Mouse (Mus musculus) right cerebral cortex, adult 18-20 months (tissue): ENCODE measurements around the gene Actl10.
A peak's percentile ranks its signal among the peaks of the same experiment; 100 is the strongest.

ENCODE experiments used
- DNase-seq: peaks from one replicate; pipeline ENCODE4 v3.0.0; 2022; ENCODE audit warnings: mixed read lengths

Actl10 gene

DNA sequence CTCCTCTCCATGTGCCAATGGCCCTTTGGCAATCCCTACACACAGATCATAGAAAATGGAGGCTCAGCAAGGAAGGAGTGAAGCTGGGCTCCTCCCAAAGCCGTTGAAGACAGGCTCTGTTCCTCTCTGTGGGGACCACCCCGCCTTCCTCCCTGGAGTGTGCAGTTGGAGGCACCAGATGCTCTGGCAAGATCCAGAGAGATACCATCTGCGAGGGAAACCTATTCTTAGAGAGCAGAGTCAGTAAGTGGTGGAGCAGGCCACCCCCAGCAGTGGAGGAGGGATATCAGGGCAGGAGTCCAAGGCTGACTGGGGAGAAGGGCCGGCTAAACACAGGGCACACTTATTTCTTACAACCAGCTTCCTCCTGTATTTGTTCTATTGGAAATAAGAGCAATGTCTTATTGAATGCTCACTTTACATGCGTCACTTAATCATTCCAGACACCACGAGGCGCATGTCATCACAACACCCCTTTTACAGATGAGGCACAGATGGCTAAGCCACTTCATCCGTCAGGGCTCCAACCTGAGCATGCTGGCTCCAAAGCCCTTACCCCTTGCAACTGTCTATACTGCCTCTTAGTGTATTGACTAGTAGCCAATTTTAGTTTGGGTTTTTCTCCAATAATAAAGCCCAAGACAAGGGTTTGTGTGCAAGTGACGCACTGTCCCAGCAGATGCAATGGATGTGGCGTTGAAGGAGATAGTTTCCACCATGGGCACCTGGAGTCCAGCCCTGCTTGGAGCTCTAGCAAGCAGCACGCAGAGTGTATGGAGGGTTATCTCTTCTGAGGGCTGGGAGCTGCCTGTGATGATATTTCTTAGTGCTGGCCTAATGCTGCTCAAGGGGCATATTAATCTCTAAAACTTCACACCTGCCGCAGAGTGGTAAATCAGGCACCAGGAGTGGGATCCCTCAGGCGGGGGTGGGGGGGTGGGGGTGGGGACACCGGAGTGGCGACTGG is 32.6 kb downstream of the Actl10 start:
- DNase-seq: peak; percentile 95

DNA sequence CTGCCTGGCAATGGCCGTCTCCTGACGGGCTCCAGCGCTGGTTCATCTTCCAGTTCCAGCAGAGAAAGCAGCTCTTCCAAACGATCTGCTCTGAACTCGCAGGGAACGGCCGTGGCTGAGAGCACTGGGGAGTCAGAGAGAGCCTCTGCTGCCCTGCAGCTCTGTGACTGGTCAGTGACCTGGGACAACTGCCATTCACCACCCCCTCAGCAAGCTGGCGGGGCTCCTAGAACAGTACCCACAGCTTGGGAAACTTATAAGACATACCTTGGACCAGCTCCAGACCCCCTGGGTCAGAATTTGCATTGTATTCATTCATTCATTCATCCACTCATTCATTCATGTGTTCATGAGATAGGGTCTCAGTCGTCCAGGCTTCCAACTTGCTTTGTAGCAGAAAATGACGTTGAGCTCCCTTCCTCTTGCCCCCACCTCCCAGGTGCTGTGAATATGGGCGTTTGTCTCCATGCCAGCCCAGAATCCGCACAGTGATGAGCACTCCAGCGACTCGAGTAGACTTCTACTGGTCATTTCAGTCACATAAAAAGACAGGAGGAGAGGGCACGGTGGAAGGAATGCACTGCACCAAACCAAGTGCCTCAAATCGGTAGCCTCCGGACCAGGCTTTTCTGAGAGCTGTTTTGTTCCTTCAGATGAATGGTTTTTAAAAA is 33.5 kb downstream of the Actl10 start:
- no peak for DNase-seq

GRCm38 (mm10) chr2:154586405-154586804 is 34.8 kb downstream of the Actl10 start:
- no peak for DNase-seq

GRCm38 (mm10) chr2:154589051-154589450 is 37.5 kb downstream of the Actl10 start:
- DNase-seq: peak; percentile 28

- DNase-seq: no peak
Measured at GRCm38 (mm10) chr2:154591239-154591638, 39.7 kb downstream of the Actl10 start.

DNA sequence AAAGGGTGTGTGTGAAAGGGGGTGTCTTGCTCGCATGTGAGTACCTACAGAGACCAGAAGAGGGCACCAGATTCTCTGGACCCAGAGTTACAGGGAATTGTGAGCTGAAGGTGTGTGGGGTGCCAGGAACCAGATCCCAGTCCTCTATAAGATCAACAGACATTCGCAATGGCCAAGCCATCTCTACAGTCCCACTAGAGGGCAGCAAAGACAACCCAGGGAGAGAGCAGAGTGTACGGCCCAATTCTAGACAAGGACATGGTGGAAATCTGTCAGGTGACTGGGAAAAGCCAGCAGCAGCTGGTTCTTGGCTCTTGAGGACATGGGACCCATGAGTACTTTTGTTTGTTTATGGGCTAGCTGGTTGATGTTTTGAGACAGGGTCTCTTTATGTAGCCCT is 41.4 kb downstream of the Actl10 start:
- DNase-seq: no peak

- DNase-seq: peak; percentile 38
Measured at GRCm38 (mm10) chr2:154595775-154596174, 44.2 kb downstream of the Actl10 start.

- no peak for DNase-seq
Measured at GRCm38 (mm10) chr2:154597399-154597798, 45.8 kb downstream of the Actl10 start.

DNA sequence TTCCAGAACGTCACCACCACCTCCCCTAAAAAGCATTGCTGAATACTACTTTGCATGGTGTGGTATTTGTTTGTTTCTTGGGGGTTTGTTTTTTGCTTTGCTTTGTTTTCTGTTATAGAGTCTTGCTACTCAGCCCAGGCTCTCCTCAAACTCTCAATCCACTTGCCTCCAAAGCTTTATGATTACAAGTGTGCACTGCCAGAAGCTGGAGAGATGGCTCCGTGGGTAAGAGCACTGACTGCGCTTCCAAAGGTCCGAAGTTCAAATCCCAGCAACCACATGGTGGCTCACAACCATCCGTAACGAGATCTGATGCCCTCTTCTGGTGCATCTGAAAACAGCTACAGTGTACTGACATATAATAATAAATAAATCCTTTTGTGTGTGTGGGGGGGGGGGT is 49.0 kb downstream of the Actl10 start:
- no peak for DNase-seq

DNA sequence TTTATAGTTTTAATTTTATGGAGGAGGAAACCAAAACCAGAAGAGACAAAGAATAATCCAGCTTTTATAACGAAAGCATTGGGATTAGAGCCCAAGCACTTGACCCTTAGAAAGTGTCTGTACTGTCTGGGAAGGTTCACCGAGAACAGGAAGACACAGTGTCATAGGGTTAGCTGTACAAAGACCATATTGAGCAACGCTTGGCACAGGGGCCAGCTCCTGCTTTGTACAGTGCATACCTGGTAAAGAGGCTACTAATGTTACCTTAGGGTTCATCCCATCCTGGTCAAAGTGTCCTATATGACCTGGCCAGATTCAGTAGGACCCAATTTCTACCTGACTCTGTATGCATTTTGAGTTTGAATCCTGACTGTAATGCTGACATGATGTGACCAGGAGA is 49.7 kb downstream of the Actl10 start:
- DNase-seq: no peak
